18 mouse cellular contexts compared by ENCODE assay signal in genomic region chr11:82619418-82619817, GRCm38 (mm10).
A peak's percentile ranks its signal among the peaks of the same experiment; 100 is the strongest.
DNase-seq lines count a peak whose midpoint lies in the region; ATAC-seq and TF ChIP-seq lines count a peak whose summit lies in the region.
"Had no signal": no experiment of that assay in that cellular context is flagged by ENCODE, and none has a peak within 500 bp of the region (broad histone marks: within the 10 kb centered on the region; RNA-seq: fewer than 3 reads in every experiment).

No protein-coding gene starts in this region.

- DNase-seq in kidney, postnatal 0 days (ENCODE audit: low spot score): no peak
- no peak for DNase-seq in spleen, adult 2 months (ENCODE audit: low read depth in 1 of 2, low spot score in 2 of 2)
- no peak for DNase-seq in spleen, postnatal 4 days (ENCODE audit: low spot score in 2 of 2)
- DNase-seq in MEL (ENCODE audit: low read depth, low spot score): no peak
- DNase-seq in induced T-regulatory cell, adult 2 months (ENCODE audit: low read depth): peak; percentile 34
- no peak for DNase-seq in left cerebral cortex, postnatal 14 days (ENCODE audit: low spot score in 2 of 2)
- no peak for DNase-seq in layer of hippocampus, postnatal 25 days (ENCODE audit: extremely low spot score in 1 of 2, low spot score in 1 of 2)
- DNase-seq: cerebellum, postnatal 10 days; kidney, adult 9 months; right cerebral cortex, postnatal 14 days had no signal

- no peak overlapping the region for H3K4me2 ChIP-seq in kidney, postnatal 0 days (ENCODE audit: low read length)
- H3K4me2 ChIP-seq in kidney, embryonic 15.5 days: no peak overlapping the region
- H3K4me2 ChIP-seq: embryonic facial prominence, embryonic 13.5 days; forebrain, embryonic 12.5 days; heart, embryonic 11.5 days; hindbrain, embryonic 12.5 days; liver, embryonic 15.5 days had no signal

- no peaks in the 10 kb centered on the region; the same call in 1 of the 2 replicates for H3K27me3 ChIP-seq in kidney, postnatal 0 days (ENCODE audit: insufficient read depth, low read length)
- H3K27me3 ChIP-seq in kidney, embryonic 15.5 days: peaks cover 24% of the 10 kb centered on the region
- no peaks in the 10 kb centered on the region for H3K27me3 ChIP-seq in spleen, adult 2 months (ENCODE audit: control insufficient read depth, insufficient read depth, low read length)
- H3K27me3 ChIP-seq in MEL (ENCODE audit: control insufficient read depth in 1 of 2, insufficient read depth in 2 of 2, low read length in 2 of 2): no peaks in the 10 kb centered on the region

- TF ChIP-seq CTCF in kidney, postnatal 0 days (IDR thresholded peaks at IDR 0.05; ENCODE audit: low read depth): peak; percentile 45
- TF ChIP-seq CTCF in spleen, adult 2 months (IDR thresholded peaks at IDR 0.05; ENCODE audit: extremely low read depth, insufficient read depth, insufficient read length, insufficient replicate concordance): peak; percentile 16; the same call in 1 of the 2 replicates
- TF ChIP-seq CTCF in MEL (IDR thresholded peaks at IDR 0.05 in 2 of 3, conservative IDR thresholded peaks at IDR 0.05 in 1 of 3; ENCODE audit: control insufficient read depth in 1 of 3, insufficient read depth in 1 of 3, low read depth in 2 of 3, low read length in 3 of 3, poor library complexity in 1 of 3, severe bottlenecking in 1 of 3): peak; percentile 18 to 43 (median 24); a peak in 4 of 6 replicates

- H3K79me2 ChIP-seq in MEL (ENCODE audit: control insufficient read depth, insufficient read depth, low read length, poor library complexity): no peaks in the 10 kb centered on the region

- no peaks in the 10 kb centered on the region for H3K9me3 ChIP-seq in kidney, postnatal 0 days (replicated peaks; ENCODE audit: low read length)
- H3K9me3 ChIP-seq in kidney, embryonic 15.5 days (replicated peaks): no peaks in the 10 kb centered on the region
- no peaks in the 10 kb centered on the region for H3K9me3 ChIP-seq in MEL (replicated peaks; ENCODE audit: insufficient read depth, low read length)
- H3K9me3 ChIP-seq: embryonic facial prominence, embryonic 13.5 days; forebrain, embryonic 12.5 days; hindbrain, embryonic 12.5 days; liver, embryonic 15.5 days; megakaryocyte, embryonic 14.5 days had no signal

- H3K4me3 ChIP-seq in kidney, postnatal 0 days (replicated peaks; ENCODE audit: low read depth, low read length): no peak overlapping the region
- no peak overlapping the region for H3K4me3 ChIP-seq in kidney, embryonic 15.5 days (replicated peaks)
- H3K4me3 ChIP-seq in spleen, adult 2 months (ENCODE audit: extremely low read depth, insufficient read depth, insufficient read length): no peak overlapping the region
- H3K4me3 ChIP-seq in MEL (ENCODE audit: control insufficient read depth in 1 of 2, insufficient read depth in 1 of 2, low read depth in 2 of 2, low read length in 2 of 2): no peak overlapping the region
- H3K4me3 ChIP-seq: embryonic facial prominence, embryonic 13.5 days; forebrain, embryonic 12.5 days; hindbrain, embryonic 12.5 days; liver, embryonic 15.5 days; megakaryocyte, embryonic 14.5 days had no signal

- no peak; the same call in 1 of the 2 replicates for TF ChIP-seq RAD21 in MEL (IDR thresholded peaks at IDR 0.05; ENCODE audit: low read depth, low read length)

- H3K9ac ChIP-seq in kidney, postnatal 0 days (ENCODE audit: low read depth, low read length): no peak overlapping the region
- H3K9ac ChIP-seq in kidney, embryonic 15.5 days: no peak overlapping the region
- H3K9ac ChIP-seq in MEL (ENCODE audit: control insufficient read depth, low read depth, low read length, poor library complexity, severe bottlenecking): no peak overlapping the region
- H3K9ac ChIP-seq: embryonic facial prominence, embryonic 13.5 days; forebrain, embryonic 12.5 days; hindbrain, embryonic 12.5 days; liver, embryonic 15.5 days had no signal

- 68% methylated on average over 2 of the region's 2 CpGs for WGBS in kidney, postnatal 0 days
- whole genome bisulfite sequencing in kidney, embryonic 15.5 days: 65% methylated on average over 2 of the region's 2 CpGs
- 59% methylated on average over 2 of the region's 2 CpGs for WGBS in spleen, adult 2 months

- no peak overlapping the region for H3K27ac ChIP-seq in kidney, postnatal 0 days
- no peak overlapping the region for H3K27ac ChIP-seq in kidney, embryonic 15.5 days
- no peak overlapping the region for H3K27ac ChIP-seq in spleen, adult 2 months (ENCODE audit: insufficient read depth, low read length)
- no peak overlapping the region for H3K27ac ChIP-seq in MEL (ENCODE audit: control insufficient read depth, low read depth, low read length)
- H3K27ac ChIP-seq: embryonic facial prominence, embryonic 13.5 days; forebrain, embryonic 12.5 days; hindbrain, embryonic 12.5 days; liver, embryonic 15.5 days had no signal

- no peak for TF ChIP-seq POLR2A in spleen, adult 2 months (IDR thresholded peaks at IDR 0.05; ENCODE audit: low read depth, low read length)
- no peak for TF ChIP-seq POLR2A in MEL (IDR thresholded peaks at IDR 0.05; ENCODE audit: control insufficient read depth in 1 of 2, insufficient read depth in 1 of 2, low read depth in 1 of 2, low read length in 2 of 2, poor library complexity in 1 of 2)

- H3K36me3 ChIP-seq in kidney, postnatal 0 days (ENCODE audit: insufficient read depth, low read length): no peaks in the 10 kb centered on the region
- H3K36me3 ChIP-seq in kidney, embryonic 15.5 days: no peaks in the 10 kb centered on the region
- no peaks in the 10 kb centered on the region for H3K36me3 ChIP-seq in spleen, adult 2 months (ENCODE audit: control insufficient read depth, insufficient read depth, low read length)
- no peaks in the 10 kb centered on the region for H3K36me3 ChIP-seq in MEL (ENCODE audit: control insufficient read depth in 1 of 2, insufficient read depth in 2 of 2, low read length in 2 of 2)
- H3K36me3 ChIP-seq: embryonic facial prominence, embryonic 13.5 days; forebrain, embryonic 12.5 days; G1E; hindbrain, embryonic 12.5 days; liver, embryonic 15.5 days had no signal

- TF ChIP-seq EP300 in MEL (IDR thresholded peaks at IDR 0.05; ENCODE audit: low read depth in 1 of 2, low read length in 2 of 2): no peak

- intact Hi-C loops in left cerebral cortex, postnatal 14 days (cut with DNase I): no loop called here

- no peaks in the 10 kb centered on the region for H3K4me1 ChIP-seq in kidney, postnatal 0 days (replicated peaks; ENCODE audit: insufficient read depth, low read length)
- H3K4me1 ChIP-seq in kidney, embryonic 15.5 days: peaks cover 3% of the 10 kb centered on the region; the same call in 1 of the 2 replicates
- no peaks in the 10 kb centered on the region; the same call in 1 of the 2 replicates for H3K4me1 ChIP-seq in spleen, adult 2 months (ENCODE audit: control insufficient read depth, insufficient read depth, insufficient read length)
- no peaks in the 10 kb centered on the region for H3K4me1 ChIP-seq in MEL (ENCODE audit: control insufficient read depth in 1 of 2, insufficient read depth in 2 of 2, low read length in 2 of 2)
- H3K4me1 ChIP-seq: liver, embryonic 15.5 days; megakaryocyte, embryonic 14.5 days had no signal

- ATAC-seq in kidney, postnatal 0 days (replicated peaks; ENCODE audit: low FRiP score, low read depth): no peak
- ATAC-seq in kidney, embryonic 15.5 days (replicated peaks; ENCODE audit: low FRiP score): no peak

TF ChIP-seq in MEL, 35 proteins besides CTCF, POLR2A, EP300 and RAD21:
- TF ChIP-seq MYC (IDR thresholded peaks at IDR 0.05; ENCODE audit: low read depth, low read length): no peak
